Mouse (Mus musculus) forebrain, postnatal 0 days (tissue): ENCODE measurements at regions not wholly inside any gene's neighbourhood (a gene's known extent, or its start where the extent isn't known, plus 50 kb on each side); places are given as distances from the start of the nearest gene placed in this dataset.

ENCODE experiments used
- ATAC-seq: fragments of 200-750 bp; cut with Nextera tagmentation; 2 replicates; pipeline ENCODE4 v1.8.0; 2017; ENCODE audit warnings: mild to moderate bottlenecking, moderate library complexity
- DNase-seq: peaks from one replicate; pipeline ENCODE4 v3.0.0-alpha.2; 2015
- H3K27ac ChIP-seq: fragments of 300-500 bp; sonication (generic); 2 replicates; pipeline ENCODE4 v1.5.1; 2014; ENCODE audit warnings: low read depth, mild to moderate bottlenecking, antibody characterized with exemption, low read length, moderate library complexity, mixed read lengths
- H3K27me3 ChIP-seq: fragments of 300-500 bp; sonication (generic); 2 replicates; pipeline ENCODE4 v1.6.1; 2014; ENCODE audit warnings: mild to moderate bottlenecking, low read length, mixed read lengths; ENCODE audit not compliant: insufficient read depth
- H3K36me3 ChIP-seq: fragments of 300-500 bp; sonication (generic); 2 replicates; pipeline ENCODE4 v1.6.1; 2014; ENCODE audit warnings: mild to moderate bottlenecking, moderate library complexity; ENCODE audit not compliant: insufficient read depth
- H3K4me1 ChIP-seq: fragments of 300-500 bp; sonication (generic); 2 replicates; pipeline ENCODE4 v1.6.1; 2014; ENCODE audit warnings: antibody characterized with exemption; ENCODE audit not compliant: insufficient read depth
- H3K4me2 ChIP-seq: fragments of 300-500 bp; sonication (generic); 2 replicates; pipeline ENCODE4 v1.6.1; 2014; ENCODE audit warnings: low read depth, mild to moderate bottlenecking, moderate library complexity
- H3K4me3 ChIP-seq: fragments of 300-500 bp; sonication (generic); 2 replicates; pipeline ENCODE4 v1.5.1; 2014; ENCODE audit warnings: low read depth, low read length, mixed read lengths
- H3K9ac ChIP-seq: fragments of 300-500 bp; sonication (generic); 2 replicates; pipeline ENCODE4 v1.6.1; 2014; ENCODE audit warnings: mild to moderate bottlenecking
- H3K9me3 ChIP-seq: fragments of 300-500 bp; sonication (generic); 2 replicates; pipeline ENCODE4 v1.6.1; 2016; ENCODE audit warnings: low read length
- CTCF ChIP-seq: sonication (generic); IDR thresholded peaks from 2 replicates; pipeline ENCODE4 v1.5.1; 2016; ENCODE audit warnings: antibody characterized with exemption, control low read depth, low read depth
- WGBS: fragments of 180-500 bp; shearing (Covaris S2); extraction: QIAGEN DNeasy Blood & Tissue Kit; methylation state at CpG from one replicate; pipeline ENCODE4 v1.1.7; 2014; 5-methylcytosine and 5-hydroxymethylcytosine counted together

DNA sequence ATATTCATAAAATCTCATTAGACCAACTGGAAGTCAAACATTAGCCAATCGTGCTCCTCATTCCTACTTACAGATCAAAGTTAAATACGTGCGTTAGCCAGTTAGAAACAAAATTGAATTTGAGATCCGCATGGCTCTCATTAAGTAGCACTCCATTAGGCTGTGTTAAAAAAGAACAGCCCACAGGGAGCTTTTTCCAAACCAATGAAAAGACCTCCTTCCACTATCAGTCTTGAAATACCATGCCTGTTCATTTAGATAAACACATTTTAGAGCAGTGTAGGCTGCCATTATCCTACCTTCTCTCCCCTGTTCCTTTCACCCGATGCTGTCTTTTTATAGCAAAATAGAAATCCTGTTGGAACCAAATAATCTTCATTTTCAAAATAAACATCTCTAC, 261.5 kb upstream of the Ppargc1a start:
- Histone ChIP-seq H3K27me3 (no peaks in the 10 kb centered on the region), H3K9ac (no peak overlapping the region), H3K9me3 (no peaks in the 10 kb centered on the region), H3K27ac (no peak overlapping the region), H3K4me3 (no peak overlapping the region), H3K4me2 (no peak overlapping the region), H3K4me1 (no peaks in the 10 kb centered on the region), H3K36me3 (no peaks in the 10 kb centered on the region)
- WGBS: 64% methylated on average over 5 of the region's 5 CpGs
- no peak for TF ChIP-seq CTCF
- no peak for ATAC-seq
- DNase-seq: no peak

DNA sequence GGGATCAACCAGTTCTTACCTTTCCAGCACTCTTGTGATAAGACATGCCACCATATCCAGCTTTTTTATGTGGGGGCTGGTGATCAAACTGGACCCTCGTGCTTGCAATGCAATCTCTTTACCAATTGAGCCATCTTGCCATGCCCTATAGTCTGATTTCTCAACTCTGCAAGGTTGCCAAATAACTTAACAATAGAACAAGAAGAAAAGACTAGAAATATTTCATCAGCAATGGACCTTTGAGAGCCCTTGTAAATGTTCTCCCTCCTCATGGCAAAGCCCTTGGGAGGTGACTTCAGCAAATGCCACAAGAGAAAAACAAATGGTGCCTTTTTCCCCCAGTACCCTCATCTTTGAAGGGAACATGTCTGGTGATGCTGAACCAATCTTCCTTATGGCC, 258.7 kb upstream of the Ppargc1a start:
- H3K27ac ChIP-seq: no peak overlapping the region
- 72% methylated on average over 1 of the region's 1 CpGs for WGBS
- TF ChIP-seq CTCF: no peak
- no peak overlapping the region for H3K4me3 ChIP-seq
- no peak overlapping the region for H3K4me2 ChIP-seq
- no peak for ATAC-seq
- no peaks in the 10 kb centered on the region for H3K36me3 ChIP-seq
- no peaks in the 10 kb centered on the region for H3K4me1 ChIP-seq
- no peaks in the 10 kb centered on the region for H3K27me3 ChIP-seq
- no peaks in the 10 kb centered on the region for H3K9me3 ChIP-seq
- no peak for DNase-seq
- H3K9ac ChIP-seq: no peak overlapping the region

DNA sequence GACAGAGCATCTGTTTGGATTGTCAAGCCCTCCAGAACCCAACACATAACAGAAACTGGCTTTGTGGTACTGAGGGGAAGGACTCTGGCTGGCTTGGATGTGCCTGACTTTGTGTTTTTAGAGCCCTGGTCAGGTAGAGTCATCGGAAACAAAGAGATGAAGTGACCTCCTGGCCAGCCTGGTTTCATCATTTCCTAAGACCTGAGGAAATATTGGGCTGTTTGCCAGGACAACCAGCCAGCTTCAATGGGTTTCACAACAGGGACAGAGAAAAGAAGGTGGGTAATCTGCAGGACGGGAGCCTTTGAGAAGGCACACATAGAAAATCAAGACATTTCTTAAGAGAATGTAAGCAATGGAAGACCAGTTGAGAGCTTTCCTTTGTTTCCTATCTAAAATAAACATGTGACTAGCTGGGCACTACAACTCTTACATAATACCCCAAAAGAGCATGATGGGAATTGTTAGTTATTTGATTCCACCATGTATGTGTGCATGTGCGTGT, 258.1 kb upstream of the Ppargc1a start:
- no peak overlapping the region for H3K9ac ChIP-seq
- H3K4me3 ChIP-seq: no peak overlapping the region
- no peaks in the 10 kb centered on the region for H3K9me3 ChIP-seq
- H3K4me1 ChIP-seq: no peaks in the 10 kb centered on the region
- DNase-seq (no peak), ATAC-seq (no peak)
- TF ChIP-seq CTCF: no peak
- no peak overlapping the region for H3K27ac ChIP-seq
- no peaks in the 10 kb centered on the region for H3K27me3 ChIP-seq
- 88% methylated on average over 3 of the region's 3 CpGs for WGBS
- H3K36me3 ChIP-seq: no peaks in the 10 kb centered on the region
- H3K4me2 ChIP-seq: no peak overlapping the region

DNA sequence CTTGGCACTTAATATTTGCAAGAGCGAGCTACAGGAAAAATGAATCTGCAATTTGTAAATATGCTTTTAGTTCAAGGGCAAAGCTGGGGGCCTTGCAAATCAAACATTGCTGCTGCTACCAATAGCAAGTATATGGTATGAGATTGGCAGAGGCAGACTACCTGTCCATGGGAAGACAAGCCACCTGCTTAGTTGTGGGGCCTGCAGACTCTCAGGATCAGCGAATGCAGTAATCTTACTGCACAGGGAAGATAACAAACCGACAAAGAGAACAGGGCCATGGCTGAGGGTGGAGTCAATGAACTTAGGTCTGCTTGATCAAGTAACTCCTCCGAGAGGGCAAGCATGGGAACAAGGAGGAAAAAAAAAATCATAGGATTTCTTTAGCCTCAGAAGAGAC, 257.2 kb upstream of the Ppargc1a start:
- Histone ChIP-seq H3K4me2 (no peak overlapping the region), H3K4me3 (no peak overlapping the region), H3K27me3 (no peaks in the 10 kb centered on the region), H3K27ac (no peak overlapping the region), H3K4me1 (no peaks in the 10 kb centered on the region), H3K9me3 (no peaks in the 10 kb centered on the region), H3K9ac (no peak overlapping the region), H3K36me3 (no peaks in the 10 kb centered on the region)
- DNase-seq: no peak
- no peak for TF ChIP-seq CTCF
- no peak for ATAC-seq
- WGBS: 91% methylated on average over 4 of the region's 4 CpGs

DNA sequence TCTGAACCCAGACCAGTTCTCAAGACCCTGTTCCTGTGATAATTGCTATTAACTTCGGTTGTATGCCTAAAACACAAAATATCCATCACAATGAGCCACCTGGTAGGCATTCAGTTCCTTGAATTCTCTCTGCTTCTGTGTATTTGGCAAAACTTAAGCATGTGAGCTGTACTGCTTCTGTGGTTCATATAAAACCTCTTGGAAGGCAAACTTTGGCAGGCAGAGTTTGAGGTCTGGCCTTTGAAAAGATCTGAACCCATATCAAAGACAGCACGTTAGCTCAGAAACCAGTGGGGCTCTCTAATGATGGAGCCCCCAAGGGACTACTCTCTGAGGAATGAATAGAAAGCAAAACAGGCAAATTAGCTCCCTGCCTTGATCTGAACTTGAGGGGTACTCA, 256.1 kb upstream of the Ppargc1a start:
- TF ChIP-seq CTCF: no peak
- no peaks in the 10 kb centered on the region for H3K27me3 ChIP-seq
- no peaks in the 10 kb centered on the region for H3K9me3 ChIP-seq
- no peak overlapping the region for H3K4me3 ChIP-seq
- ATAC-seq (peak; percentile 20; the same call in 1 of the 2 replicates), DNase-seq (no peak)
- no peaks in the 10 kb centered on the region for H3K4me1 ChIP-seq
- no peak overlapping the region for H3K27ac ChIP-seq
- no peak overlapping the region for H3K9ac ChIP-seq
- no peaks in the 10 kb centered on the region for H3K36me3 ChIP-seq
- WGBS: 7% methylated on average over 2 of the region's 2 CpGs
- H3K4me2 ChIP-seq: no peak overlapping the region

DNA sequence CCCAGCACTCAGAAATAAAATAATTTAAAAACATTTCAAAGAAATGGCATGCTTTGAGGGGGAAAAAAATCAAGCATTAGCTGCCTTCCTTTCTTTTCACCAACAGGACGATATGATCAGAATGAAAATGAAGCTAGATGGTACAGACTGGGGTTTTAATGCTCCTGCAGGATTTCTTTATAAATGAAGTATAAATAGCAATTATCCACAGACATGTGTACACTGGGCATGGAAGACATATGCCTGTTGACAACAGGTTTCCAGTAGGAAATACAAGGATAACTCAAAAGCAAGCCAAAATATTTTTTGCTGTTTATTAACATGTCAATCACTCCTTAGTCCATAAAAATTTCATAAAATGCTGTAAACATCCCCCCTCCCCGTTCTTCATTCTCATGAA, 248.7 kb upstream of the Ppargc1a start:
- no peak overlapping the region for H3K4me3 ChIP-seq
- 49% methylated on average over 2 of the region's 2 CpGs for WGBS
- ATAC-seq (peak; percentile 58; the same call in 1 of the 2 replicates), DNase-seq (no peak)
- no peaks in the 10 kb centered on the region for H3K36me3 ChIP-seq
- H3K9ac ChIP-seq: no peak overlapping the region
- TF ChIP-seq CTCF: no peak
- H3K27ac ChIP-seq: no peak overlapping the region
- no peaks in the 10 kb centered on the region for H3K4me1 ChIP-seq
- no peaks in the 10 kb centered on the region for H3K9me3 ChIP-seq
- H3K4me2 ChIP-seq: no peak overlapping the region
- H3K27me3 ChIP-seq: peaks cover 4% of the 10 kb centered on the region

DNA sequence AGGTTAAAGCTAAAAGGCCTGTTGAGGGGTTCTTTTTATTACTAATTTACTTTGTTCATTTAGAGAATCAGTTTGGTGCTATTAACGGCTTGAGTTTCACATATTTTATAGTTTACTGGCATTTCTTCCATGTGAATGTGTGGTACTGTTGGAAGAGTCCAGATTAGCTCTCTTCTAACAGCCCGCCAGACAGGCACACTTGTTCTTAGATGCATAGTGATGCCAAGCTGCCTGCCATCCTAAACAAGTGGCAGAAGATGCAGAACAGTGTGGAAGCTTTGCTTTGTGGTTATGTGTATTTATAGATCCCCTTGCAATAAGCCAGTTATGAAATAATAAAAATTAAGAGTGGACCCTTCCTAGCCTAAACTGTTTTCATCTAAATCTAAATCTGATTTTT, 244.2 kb upstream of the Ppargc1a start:
- no peak overlapping the region for H3K9ac ChIP-seq
- H3K36me3 ChIP-seq: no peaks in the 10 kb centered on the region
- DNase-seq (peak; percentile 24), ATAC-seq (peak; percentile 60)
- H3K4me2 ChIP-seq: no peak overlapping the region
- WGBS: 63% methylated on average over 2 of the region's 2 CpGs
- no peaks in the 10 kb centered on the region for H3K9me3 ChIP-seq
- no peaks in the 10 kb centered on the region for H3K27me3 ChIP-seq
- TF ChIP-seq CTCF: no peak
- H3K4me3 ChIP-seq: no peak overlapping the region
- no peak overlapping the region for H3K27ac ChIP-seq
- H3K4me1 ChIP-seq: no peaks in the 10 kb centered on the region

DNA sequence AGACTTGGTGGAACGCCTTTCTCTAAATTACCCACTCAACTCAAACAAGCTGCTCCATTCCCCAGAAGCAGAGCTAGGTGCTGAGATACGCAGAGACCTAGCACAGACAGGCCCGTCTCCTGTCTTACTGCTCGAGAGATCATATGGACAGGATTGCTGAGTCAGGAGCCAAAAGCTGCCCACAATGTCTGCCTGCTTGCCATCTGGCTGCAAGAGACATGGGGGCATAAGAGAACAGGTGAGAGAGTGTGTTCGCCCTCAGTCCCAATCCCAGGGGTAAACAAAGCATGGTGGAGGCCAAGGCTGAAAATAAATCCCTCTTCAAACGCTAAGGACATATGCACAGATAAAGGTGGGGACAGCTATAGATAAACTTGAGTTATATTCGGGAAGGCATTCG, 234.0 kb upstream of the Ppargc1a start:
- WGBS: 88% methylated on average over 8 of the region's 8 CpGs
- no peak for ATAC-seq
- H3K9me3 ChIP-seq: no peaks in the 10 kb centered on the region
- no peaks in the 10 kb centered on the region for H3K4me1 ChIP-seq
- no peak overlapping the region for H3K27ac ChIP-seq
- H3K27me3 ChIP-seq: no peaks in the 10 kb centered on the region
- H3K4me2 ChIP-seq: no peak overlapping the region
- H3K4me3 ChIP-seq: no peak overlapping the region
- TF ChIP-seq CTCF: no peak
- H3K36me3 ChIP-seq: no peaks in the 10 kb centered on the region
- DNase-seq: no peak
- no peak overlapping the region for H3K9ac ChIP-seq
